Mouse (Mus musculus): ENCODE measurements around the gene Pex7.

- TF ChIP-seq POLR2A (IDR thresholded peaks at IDR 0.05; ENCODE audit: borderline replicate concordance, low read depth, low read length) (no peak), CTCF (IDR thresholded peaks at IDR 0.05; ENCODE audit: low read depth, low read length) (no peak)
Measured at GRCm38 (mm10) chr10:19911583-19911982, 4.1 kb upstream of the Pex7 start.
